Mouse (Mus musculus): ENCODE results near the gene Msn. TPM values are rescaled to one million over a fixed set of nuclear protein-coding genes. Genes with fewer than 3 reads are reported as not detected.

Gene Msn
- polyA plus RNA-seq, 1 experiment from 2014 or later = 35.5 TPM

DNA sequence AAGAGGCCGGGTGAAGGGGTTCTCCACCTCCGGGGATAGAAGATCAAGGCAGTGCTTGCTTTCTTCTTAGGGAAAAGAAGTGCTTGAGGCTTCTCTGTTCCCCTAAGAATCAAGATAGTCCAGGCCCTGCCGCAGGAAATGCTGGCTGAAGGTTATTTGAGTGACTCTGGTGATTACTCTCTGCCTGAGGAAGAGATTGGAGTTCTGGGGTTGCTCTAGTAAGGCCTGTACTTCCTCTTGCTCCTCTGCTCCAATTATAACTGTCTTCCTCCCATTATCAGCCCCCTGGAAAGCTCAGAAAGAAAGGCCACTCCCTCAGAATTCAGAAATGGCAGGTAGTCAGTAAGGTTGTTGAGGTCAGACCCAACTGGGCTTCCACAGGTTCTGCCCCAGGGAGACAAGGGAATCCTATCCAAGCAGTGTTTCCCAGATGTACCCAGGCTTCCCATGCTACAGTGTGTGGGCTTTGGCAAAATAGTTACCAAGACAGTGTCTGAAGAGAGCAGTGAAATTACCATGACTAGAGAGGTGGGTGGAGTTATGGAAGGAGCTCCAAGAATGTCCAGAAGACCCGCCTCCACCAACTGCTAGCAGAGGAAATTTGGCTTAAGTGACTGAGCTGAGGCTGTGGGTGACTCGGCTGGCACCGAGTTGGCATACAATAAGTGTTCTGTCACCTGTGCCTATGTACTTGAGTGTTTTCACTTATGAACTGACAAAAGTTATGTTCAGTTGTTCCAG lies 39.2 kb downstream of the Msn start:
- no peak overlapping the region for H3K4me2 ChIP-seq (ENCODE audit: low read length)
- no peak overlapping the region for H3K9ac ChIP-seq (ENCODE audit: low read depth, low read length)
- H3K36me3 ChIP-seq (ENCODE audit: control insufficient read depth, insufficient read depth, low read length) = no peaks in the 10 kb centered on the region
- no peaks in the 10 kb centered on the region for H3K4me1 ChIP-seq (ENCODE audit: control insufficient read depth, insufficient read depth, low read depth, low read length)
- no peak for ATAC-seq
- H3K4me3 ChIP-seq (ENCODE audit: low read length) = no peak overlapping the region
- no peaks in the 10 kb centered on the region for H3K27me3 ChIP-seq (replicated peaks; ENCODE audit: control insufficient read depth, insufficient read depth, low read length)
- WGBS = 64% methylated on average over 6 of the region's 6 CpGs
- no peak overlapping the region for H3K27ac ChIP-seq (ENCODE audit: low read depth, low read length)
- no peaks in the 10 kb centered on the region for H3K9me3 ChIP-seq (ENCODE audit: control insufficient read depth, low read length)

DNA sequence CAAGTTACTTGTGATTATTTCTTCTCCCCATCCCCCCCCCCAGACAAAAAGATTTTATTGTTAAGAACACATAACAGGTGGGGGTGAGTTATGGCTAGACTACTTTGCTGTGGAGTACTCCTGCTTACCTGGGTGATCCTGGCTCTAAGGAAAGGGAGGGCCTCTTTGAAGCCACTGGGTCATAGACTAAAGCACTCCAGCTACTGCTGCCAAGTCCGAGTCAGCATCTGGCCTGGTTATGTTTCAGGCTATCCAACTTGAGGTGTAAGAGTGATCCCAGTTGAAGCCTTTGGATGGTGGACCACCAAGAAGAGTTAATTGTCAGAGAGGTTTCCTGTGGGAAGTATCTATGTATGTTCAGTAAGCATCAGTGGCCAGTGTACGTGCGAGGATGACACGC lies 39.7 kb downstream of the Msn start:
- H3K9me3 ChIP-seq (ENCODE audit: control insufficient read depth, low read length) = no peaks in the 10 kb centered on the region
- no peaks in the 10 kb centered on the region for H3K36me3 ChIP-seq (ENCODE audit: control insufficient read depth, insufficient read depth, low read length)
- H3K4me1 ChIP-seq (ENCODE audit: control insufficient read depth, insufficient read depth, low read depth, low read length) = no peaks in the 10 kb centered on the region
- no peak overlapping the region for H3K9ac ChIP-seq (ENCODE audit: low read depth, low read length)
- no peak overlapping the region for H3K27ac ChIP-seq (ENCODE audit: low read depth, low read length)
- no peak overlapping the region for H3K4me2 ChIP-seq (ENCODE audit: low read length)
- no peak overlapping the region for H3K4me3 ChIP-seq (ENCODE audit: low read length)
- H3K27me3 ChIP-seq (replicated peaks; ENCODE audit: control insufficient read depth, insufficient read depth, low read length) = no peaks in the 10 kb centered on the region
- no peak for ATAC-seq
- 95% methylated on average over 4 of the region's 4 CpGs for WGBS

DNA sequence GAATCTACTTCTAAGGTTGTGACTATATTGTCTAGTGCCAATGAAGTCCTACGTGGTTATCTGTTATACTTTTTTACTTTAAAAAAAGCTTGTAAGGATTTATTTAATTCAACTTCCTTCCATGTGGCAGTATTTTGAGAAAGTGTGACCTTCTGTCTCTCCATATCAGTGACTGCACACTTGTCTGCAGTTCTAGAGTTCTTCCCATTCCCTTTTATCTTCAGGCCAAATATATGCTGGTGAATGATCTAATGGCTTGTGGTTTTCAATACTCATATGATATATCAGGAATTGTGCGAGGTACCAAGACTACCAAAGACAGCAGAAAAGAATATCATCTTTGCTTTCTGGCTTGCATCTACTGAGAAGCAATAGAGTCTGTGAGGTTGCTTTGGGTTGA lies 43.4 kb downstream of the Msn start:
- Histone ChIP-seq H3K4me1 (ENCODE audit: control insufficient read depth, insufficient read depth, low read depth, low read length) (no peaks in the 10 kb centered on the region), H3K9ac (ENCODE audit: low read depth, low read length) (no peak overlapping the region), H3K27me3 (replicated peaks; ENCODE audit: control insufficient read depth, insufficient read depth, low read length) (no peaks in the 10 kb centered on the region), H3K36me3 (ENCODE audit: control insufficient read depth, insufficient read depth, low read length) (no peaks in the 10 kb centered on the region), H3K4me2 (ENCODE audit: low read length) (no peak overlapping the region), H3K4me3 (ENCODE audit: low read length) (no peak overlapping the region), H3K9me3 (ENCODE audit: control insufficient read depth, low read length) (no peaks in the 10 kb centered on the region), H3K27ac (ENCODE audit: low read depth, low read length) (no peak overlapping the region)
- ATAC-seq = no peak
- WGBS = 88% methylated on average over 2 of the region's 2 CpGs

DNA sequence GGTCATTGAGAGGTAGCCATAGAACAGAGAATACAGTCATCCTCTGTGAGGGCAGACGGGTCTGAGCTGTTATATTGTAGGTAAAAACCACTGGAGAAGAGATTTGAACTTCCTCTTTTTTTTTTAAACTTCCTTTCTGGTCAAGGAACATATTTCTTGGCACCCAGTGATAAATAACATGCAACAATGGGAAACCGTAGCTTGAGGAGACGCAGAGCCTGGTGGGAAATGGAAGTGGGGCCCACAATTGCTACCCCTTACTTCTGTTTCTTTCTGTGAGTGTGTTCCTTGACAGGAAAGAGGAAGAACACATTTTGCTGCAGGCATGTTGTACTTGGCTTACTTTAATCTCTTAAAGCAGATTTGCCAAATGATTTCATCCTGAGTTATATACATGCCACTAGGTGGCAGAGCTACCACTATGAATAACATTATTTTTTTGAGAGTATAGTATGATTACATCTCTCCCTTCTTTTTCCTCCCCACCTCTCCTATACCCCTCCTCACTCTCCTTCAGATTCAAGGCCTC lies 49.2 kb downstream of the Msn start:
- Histone ChIP-seq H3K9ac (ENCODE audit: low read depth, low read length) (no peak overlapping the region), H3K27ac (ENCODE audit: low read depth, low read length) (no peak overlapping the region), H3K9me3 (ENCODE audit: control insufficient read depth, low read length) (no peaks in the 10 kb centered on the region), H3K4me1 (ENCODE audit: control insufficient read depth, insufficient read depth, low read depth, low read length) (no peaks in the 10 kb centered on the region), H3K4me3 (ENCODE audit: low read length) (no peak overlapping the region), H3K36me3 (ENCODE audit: control insufficient read depth, insufficient read depth, low read length) (no peaks in the 10 kb centered on the region), H3K4me2 (ENCODE audit: low read length) (no peak overlapping the region), H3K27me3 (replicated peaks; ENCODE audit: control insufficient read depth, insufficient read depth, low read length) (no peaks in the 10 kb centered on the region)
- 73% methylated on average over 3 of the region's 3 CpGs for WGBS
- ATAC-seq = 0 out of 2 replicates have a peak, but pooled peaks have one; percentile 48

DNA sequence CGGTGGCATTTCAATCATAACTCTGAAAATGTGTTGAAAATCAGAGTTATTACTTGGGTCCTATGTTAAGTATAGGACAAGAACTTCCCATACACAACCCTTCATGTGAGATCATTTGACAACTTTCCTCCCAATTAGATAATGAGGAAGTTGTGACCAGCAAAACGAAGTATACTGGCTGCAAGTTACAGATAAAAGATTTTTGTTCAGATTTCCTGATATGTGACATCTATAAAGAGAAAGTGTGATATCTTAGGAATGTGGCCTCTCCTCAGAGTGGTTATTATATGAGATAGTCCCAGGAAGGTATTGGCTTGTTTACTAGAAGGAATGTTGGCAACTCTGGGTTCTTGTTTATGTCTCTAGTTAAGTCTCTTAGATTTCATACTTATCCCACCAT lies 52.4 kb downstream of the Msn start:
- no peak overlapping the region for H3K9ac ChIP-seq (ENCODE audit: low read depth, low read length)
- H3K27me3 ChIP-seq (replicated peaks; ENCODE audit: control insufficient read depth, insufficient read depth, low read length) = no peaks in the 10 kb centered on the region
- H3K4me3 ChIP-seq (ENCODE audit: low read length) = no peak overlapping the region
- H3K27ac ChIP-seq (ENCODE audit: low read depth, low read length) = no peak overlapping the region
- H3K36me3 ChIP-seq (ENCODE audit: control insufficient read depth, insufficient read depth, low read length) = no peaks in the 10 kb centered on the region
- H3K4me1 ChIP-seq (ENCODE audit: control insufficient read depth, insufficient read depth, low read depth, low read length) = no peaks in the 10 kb centered on the region
- H3K4me2 ChIP-seq (ENCODE audit: low read length) = no peak overlapping the region
- no peak for ATAC-seq
- no peaks in the 10 kb centered on the region for H3K9me3 ChIP-seq (ENCODE audit: control insufficient read depth, low read length)
- WGBS = 85% methylated on average over 2 of the region's 2 CpGs

DNA sequence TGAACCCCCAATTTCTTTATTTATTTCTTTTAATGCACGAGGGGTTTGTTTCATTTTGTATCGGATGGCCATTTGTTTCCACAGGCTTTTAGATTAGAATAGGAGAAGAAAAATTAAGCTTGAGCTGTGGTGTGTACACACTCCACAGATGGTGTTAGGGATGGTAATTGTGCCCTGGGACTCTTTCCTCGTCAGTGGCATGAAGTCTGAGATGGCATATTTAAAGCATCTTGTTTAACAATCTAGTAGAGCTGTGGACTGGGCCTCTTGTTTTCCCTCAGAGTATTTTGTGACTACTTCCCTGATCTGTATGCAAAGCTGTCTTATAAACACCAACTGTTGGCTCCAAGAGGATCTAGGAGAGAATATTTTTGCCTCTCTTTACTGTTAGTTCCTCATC lies 57.5 kb downstream of the Msn start:
- Histone ChIP-seq H3K9ac (ENCODE audit: low read depth, low read length) (no peak overlapping the region), H3K36me3 (ENCODE audit: control insufficient read depth, insufficient read depth, low read length) (no peaks in the 10 kb centered on the region), H3K4me2 (ENCODE audit: low read length) (no peak overlapping the region), H3K4me1 (ENCODE audit: control insufficient read depth, insufficient read depth, low read depth, low read length) (no peaks in the 10 kb centered on the region), H3K4me3 (ENCODE audit: low read length) (no peak overlapping the region), H3K27me3 (replicated peaks; ENCODE audit: control insufficient read depth, insufficient read depth, low read length) (no peaks in the 10 kb centered on the region), H3K27ac (ENCODE audit: low read depth, low read length) (no peak overlapping the region), H3K9me3 (ENCODE audit: control insufficient read depth, low read length) (no peaks in the 10 kb centered on the region)
- 75% methylated on average over 3 of the region's 3 CpGs for WGBS
- no peak for ATAC-seq

DNA sequence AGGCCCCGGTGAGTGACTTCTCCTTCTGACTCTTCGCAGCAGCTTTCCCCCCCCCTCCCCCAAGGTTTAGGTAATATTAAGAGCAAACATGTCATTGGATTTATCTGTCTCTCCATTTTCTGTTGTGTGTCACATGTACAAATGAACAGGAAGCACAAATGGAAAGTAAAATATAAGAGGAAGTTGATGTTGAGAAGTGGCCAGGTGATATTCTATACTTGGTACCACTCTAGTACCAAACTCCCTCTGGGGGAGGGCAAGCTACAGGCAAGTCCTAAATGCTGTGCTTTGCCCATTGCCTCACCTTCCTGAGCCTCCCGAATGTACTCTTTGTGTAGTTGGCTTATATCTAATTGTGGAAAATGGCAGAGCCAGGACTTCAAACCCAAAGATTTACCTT lies 62.1 kb downstream of the Msn start:
- WGBS = 96% methylated on average over 3 of the region's 3 CpGs
- Histone ChIP-seq H3K4me2 (ENCODE audit: low read length) (no peak overlapping the region), H3K9me3 (ENCODE audit: control insufficient read depth, low read length) (no peaks in the 10 kb centered on the region), H3K4me3 (ENCODE audit: low read length) (no peak overlapping the region), H3K4me1 (ENCODE audit: control insufficient read depth, insufficient read depth, low read depth, low read length) (no peaks in the 10 kb centered on the region), H3K36me3 (ENCODE audit: control insufficient read depth, insufficient read depth, low read length) (no peaks in the 10 kb centered on the region), H3K27ac (ENCODE audit: low read depth, low read length) (no peak overlapping the region), H3K9ac (ENCODE audit: low read depth, low read length) (no peak overlapping the region), H3K27me3 (replicated peaks; ENCODE audit: control insufficient read depth, insufficient read depth, low read length) (no peaks in the 10 kb centered on the region)
- no peak for ATAC-seq

DNA sequence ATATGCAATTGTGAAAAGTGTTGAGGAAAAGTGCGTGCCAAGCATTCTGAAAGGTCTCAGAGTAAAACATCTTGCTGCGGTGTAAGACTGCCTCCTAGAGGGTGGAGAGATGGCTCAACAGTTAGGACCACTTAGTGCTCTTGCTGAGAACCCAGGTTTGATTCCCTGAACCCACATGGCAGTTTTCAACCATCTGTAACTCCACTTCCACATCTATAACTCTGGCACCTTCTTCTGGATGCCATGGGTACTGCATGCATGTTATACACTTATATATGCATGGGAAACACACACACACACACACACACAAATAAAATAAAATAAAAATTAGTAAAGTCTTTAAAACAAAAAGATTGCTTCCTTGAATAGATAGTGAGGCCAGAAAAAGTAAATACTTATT lies 66.7 kb downstream of the Msn start:
- H3K9ac ChIP-seq (ENCODE audit: low read depth, low read length) = no peak overlapping the region
- H3K27me3 ChIP-seq (replicated peaks; ENCODE audit: control insufficient read depth, insufficient read depth, low read length) = no peaks in the 10 kb centered on the region
- H3K4me1 ChIP-seq (ENCODE audit: control insufficient read depth, insufficient read depth, low read depth, low read length) = no peaks in the 10 kb centered on the region
- WGBS = 85% methylated on average over 2 of the region's 2 CpGs
- H3K4me2 ChIP-seq (ENCODE audit: low read length) = no peak overlapping the region
- no peak overlapping the region for H3K27ac ChIP-seq (ENCODE audit: low read depth, low read length)
- no peaks in the 10 kb centered on the region for H3K9me3 ChIP-seq (ENCODE audit: control insufficient read depth, low read length)
- no peak overlapping the region for H3K4me3 ChIP-seq (ENCODE audit: low read length)
- ATAC-seq = no peak
- no peaks in the 10 kb centered on the region for H3K36me3 ChIP-seq (ENCODE audit: control insufficient read depth, insufficient read depth, low read length)

DNA sequence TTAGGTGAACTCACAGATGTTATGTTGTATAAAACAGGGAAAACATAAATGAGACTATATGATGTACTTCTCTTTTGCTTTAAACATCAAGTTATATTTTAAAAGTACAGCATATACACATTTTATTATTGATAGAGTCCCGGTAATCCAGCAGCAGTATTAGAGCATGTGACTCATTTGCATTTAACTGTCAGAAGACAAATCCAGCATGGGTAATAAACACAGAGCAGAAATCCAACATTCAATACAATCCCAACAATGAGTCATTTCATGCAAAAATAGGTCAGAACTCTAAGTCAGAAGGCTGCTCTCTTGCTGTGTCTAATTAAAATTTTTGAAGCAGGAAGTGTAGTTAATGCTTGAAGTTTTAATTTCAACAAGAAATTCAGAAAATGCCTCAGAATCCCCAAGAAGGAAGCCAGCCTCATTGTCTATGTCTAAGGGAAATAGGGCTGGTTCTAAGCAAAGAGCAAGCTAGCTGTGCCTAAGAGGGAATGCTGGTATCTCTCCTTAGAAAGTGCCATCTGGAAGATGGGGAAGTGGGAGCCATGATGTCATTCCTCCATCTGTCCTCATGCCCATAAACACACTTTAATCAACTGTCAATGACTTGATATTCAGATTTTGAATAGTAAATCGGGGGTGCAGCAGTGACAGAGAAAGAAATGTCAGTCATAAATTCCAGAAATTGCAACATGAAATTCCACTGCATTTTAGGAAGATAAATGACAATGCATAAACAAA lies 76.0 kb downstream of the Msn start:
- H3K4me1 ChIP-seq (ENCODE audit: control insufficient read depth, insufficient read depth, low read depth, low read length) = no peaks in the 10 kb centered on the region
- 71% methylated on average over 2 of the region's 2 CpGs for WGBS
- ATAC-seq = no peak
- no peaks in the 10 kb centered on the region for H3K36me3 ChIP-seq (ENCODE audit: control insufficient read depth, insufficient read depth, low read length)
- H3K27me3 ChIP-seq (replicated peaks; ENCODE audit: control insufficient read depth, insufficient read depth, low read length) = no peaks in the 10 kb centered on the region
- H3K27ac ChIP-seq (ENCODE audit: low read depth, low read length) = no peak overlapping the region
- H3K4me3 ChIP-seq (ENCODE audit: low read length) = no peak overlapping the region
- no peak overlapping the region for H3K9ac ChIP-seq (ENCODE audit: low read depth, low read length)
- H3K9me3 ChIP-seq (ENCODE audit: control insufficient read depth, low read length) = no peaks in the 10 kb centered on the region
- H3K4me2 ChIP-seq (ENCODE audit: low read length) = no peak overlapping the region
